Mouse (Mus musculus) hindbrain, postnatal 0 days (tissue): ENCODE data around the gene Lrrk2. TPM values are rescaled to one million over a fixed set of nuclear protein-coding genes. Genes with fewer than 3 reads are reported as not detected.
"Not testable (repeated sequence)": the region's sequence is repeated elsewhere in the genome, so short reads cannot be mapped to it uniquely, and the experiment has no call there.

Source experiments
- ATAC-seq: fragments of 200-750 bp; cut with Nextera tagmentation; 2 replicates; pipeline ENCODE4 v1.8.0; 2017; ENCODE audit warnings: mild to moderate bottlenecking, moderate TSS enrichment, moderate library complexity
- DNase-seq: peaks from one replicate; pipeline ENCODE4 v3.0.0-alpha.2; 2015; ENCODE audit warnings: low spot score
- H3K27ac ChIP-seq: fragments of 300-500 bp; sonication (generic); 2 replicates; pipeline ENCODE4 v1.5.1; 2014; ENCODE audit warnings: mild to moderate bottlenecking
- H3K27me3 ChIP-seq: fragments of 300-500 bp; sonication (generic); 2 replicates; pipeline ENCODE4 v1.6.1; 2014; ENCODE audit warnings: low read length, mixed read lengths; ENCODE audit not compliant: insufficient read depth
- H3K36me3 ChIP-seq: fragments of 300-500 bp; sonication (generic); 2 replicates; pipeline ENCODE4 v1.6.1; 2014; ENCODE audit warnings: low read length, mixed read lengths; ENCODE audit not compliant: insufficient read depth
- H3K4me1 ChIP-seq: fragments of 300-500 bp; sonication (generic); 2 replicates; pipeline ENCODE4 v1.6.1; 2014; ENCODE audit warnings: antibody characterized with exemption, low read length, mixed read lengths; ENCODE audit not compliant: insufficient read depth
- H3K4me2 ChIP-seq: fragments of 300-500 bp; sonication (generic); 2 replicates; pipeline ENCODE4 v1.6.1; 2014; ENCODE audit warnings: low read depth, mild to moderate bottlenecking, low read length, moderate library complexity, mixed read lengths
- H3K4me3 ChIP-seq: fragments of 300-500 bp; sonication (generic); 2 replicates; pipeline ENCODE4 v1.5.1; 2014; ENCODE audit warnings: low read length
- H3K9ac ChIP-seq: fragments of 300-500 bp; sonication (generic); replicated peaks from 2 replicates; pipeline ENCODE4 v1.6.1; 2014; ENCODE audit warnings: mild to moderate bottlenecking, low read length, moderate library complexity, mixed read lengths
- H3K9me3 ChIP-seq: fragments of 300-500 bp; sonication (generic); 2 replicates; pipeline ENCODE4 v1.6.1; 2016; ENCODE audit warnings: low read length, mixed read lengths
- CTCF ChIP-seq: IDR thresholded peaks from 2 replicates; pipeline ENCODE4 v1.5.1; 2016; ENCODE audit warnings: antibody characterized with exemption, control low read depth, low read depth
- WGBS: fragments of 180-500 bp; shearing (Covaris S2); extraction: QIAGEN DNeasy Blood & Tissue Kit; methylation state at CpG from one replicate; pipeline ENCODE4 v1.1.7; 2014; 5-methylcytosine and 5-hydroxymethylcytosine counted together
- polyA plus RNA-seq: library from polyadenylated mRNA; unstranded; fragments of >200 nt; fragmentation: Nextera tagmentation; extraction: Ambion mirVana; gene quantifications from 2 replicates; pipeline ENCODE4 v1.2.1, GENCODE M21; 2015
- total RNA-seq: library from RNA; depleted of rRNA; stranded (reverse); fragments of >200 nt; gene quantifications from 2 replicates; pipeline ENCODE4 v1.2.3, GENCODE M21; 2014; rRNA removed

The Lrrk2 gene
- total and polyA plus RNA-seq, 2 experiments from 2014 or later, result 1.9 to 5.5 TPM

GRCm38 (mm10) chr15:91806463-91806862 lies 133.5 kb downstream of the Lrrk2 start:
- Histone ChIP-seq H3K36me3 (no peaks in the 10 kb centered on the region), H3K4me1 (no peaks in the 10 kb centered on the region), H3K4me3 (no peak overlapping the region), H3K9ac (no peak overlapping the region), H3K27me3 (no peaks in the 10 kb centered on the region), H3K27ac (no peak overlapping the region), H3K9me3 (no peaks in the 10 kb centered on the region), H3K4me2 (no peak overlapping the region)
- no peak for ATAC-seq
- TF ChIP-seq CTCF, result no peak
- DNase-seq, result no peak
- WGBS, result 76% methylated on average over 4 of the region's 4 CpGs

GRCm38 (mm10) chr15:91835319-91835718 lies 162.3 kb downstream of the Lrrk2 start:
- Histone ChIP-seq H3K27me3 (no peaks in the 10 kb centered on the region), H3K9ac (no peak overlapping the region), H3K4me1 (no peaks in the 10 kb centered on the region), H3K27ac (no peak overlapping the region), H3K36me3 (no peaks in the 10 kb centered on the region), H3K4me2 (no peak overlapping the region), H3K9me3 (no peaks in the 10 kb centered on the region), H3K4me3 (no peak overlapping the region)
- no peak for DNase-seq
- no peak for ATAC-seq
- TF ChIP-seq CTCF, result no peak
- WGBS, result 65% methylated on average over 6 of the region's 6 CpGs

- ATAC-seq (no peak), DNase-seq (no peak)
- Histone ChIP-seq H3K27me3 (no peaks in the 10 kb centered on the region), H3K27ac (no peak within 1 kb of the TSS), H3K4me1 (no peaks in the 10 kb centered on the region), H3K9me3 (no peaks in the 10 kb centered on the region), H3K4me2 (no peak within 1 kb of the TSS), H3K4me3 (no peak within 1 kb of the TSS), H3K9ac (no peak within 1 kb of the TSS), H3K36me3 (no peaks in the 10 kb centered on the region)
- WGBS, result 93% methylated on average over 7 of the region's 7 CpGs
- TF ChIP-seq CTCF, result no peak
Observed at GRCm38 (mm10) chr15:91837965-91838364, 165.0 kb downstream of the Lrrk2 start, which contains the start of gene Smgc. Smgc (plus strand) TSS chr15:91838265.

GRCm38 (mm10) chr15:91864130-91864529 lies 191.2 kb downstream of the Lrrk2 start:
- H3K4me1 ChIP-seq, DNase-seq, H3K4me3 ChIP-seq, H3K9me3 ChIP-seq, H3K36me3 ChIP-seq, H3K9ac ChIP-seq, H3K4me2 ChIP-seq, H3K27ac ChIP-seq, ATAC-seq, H3K27me3 ChIP-seq: not testable (repeated sequence)
- 15% methylated on average over 5 of the region's 5 CpGs for WGBS

Other genes with a start within 250 kb of the Lrrk2 start
- gene Slc2a13, start 99.9 kb upstream of the Lrrk2 start, total RNA-seq, result 27.9 and 32.5 TPM in 2 replicates
- 4.3 and 4.4 TPM in 2 replicates for gene Slc2a13, start 99.9 kb upstream of the Lrrk2 start, polyA plus RNA-seq
- gene Smgc, start 165.1 kb downstream of the Lrrk2 start, total RNA-seq, result not detected in 2 replicates
- gene Smgc, start 165.1 kb downstream of the Lrrk2 start, polyA plus RNA-seq, result not detected in 2 replicates